Mouse (Mus musculus) thymus, adult 2 months (tissue): ENCODE results near the gene Gm21750. TPM values are rescaled to one million over a fixed set of nuclear protein-coding genes. Genes with fewer than 3 reads are reported as not detected.

ENCODE experiments used
- DNase-seq: peaks from one replicate; pipeline ENCODE4 v3.0.0; 2021
- H3K27ac ChIP-seq: fragments of 200-500 bp; 2 replicates; pipeline ENCODE4 v1.5.1; 2012; ENCODE audit warnings: low read length, control low read depth; ENCODE audit not compliant: control insufficient read depth, insufficient read depth
- H3K27me3 ChIP-seq: fragments of 200-500 bp; 2 replicates; pipeline ENCODE4 v1.6.1; 2012; ENCODE audit warnings: mild to moderate bottlenecking, low read length, moderate library complexity, mixed read lengths; ENCODE audit not compliant: control insufficient read depth, insufficient read depth
- H3K36me3 ChIP-seq: fragments of 200-500 bp; 2 replicates; pipeline ENCODE4 v1.6.1; 2012; ENCODE audit warnings: mild to moderate bottlenecking, low read length, moderate library complexity; ENCODE audit not compliant: control insufficient read depth, insufficient read depth
- H3K4me1 ChIP-seq: fragments of 200-500 bp; replicated peaks from 2 replicates; pipeline ENCODE4 v1.6.1; 2012; ENCODE audit warnings: low read length; ENCODE audit not compliant: control insufficient read depth, insufficient read depth
- H3K4me3 ChIP-seq: fragments of 200-500 bp; 2 replicates; pipeline ENCODE4 v1.5.1; 2012; ENCODE audit warnings: mild to moderate bottlenecking, low read length, control low read depth, moderate library complexity; ENCODE audit not compliant: control insufficient read depth, insufficient read depth
- CTCF ChIP-seq: fragments of 200-500 bp; IDR thresholded peaks from 2 replicates; pipeline ENCODE4 v1.5.1; 2012; ENCODE audit warnings: mild to moderate bottlenecking, control low read depth, low read length, moderate library complexity, borderline replicate concordance; ENCODE audit not compliant: control insufficient read depth, poor library complexity, insufficient read depth; ENCODE audit errors: extremely low read depth
- POLR2A ChIP-seq: fragments of 200-500 bp; IDR thresholded peaks from 2 replicates; pipeline ENCODE4 v1.6.1; 2012; ENCODE audit warnings: mild to moderate bottlenecking, low read length, control low read depth, moderate library complexity; ENCODE audit not compliant: control insufficient read depth, poor library complexity, insufficient read depth; ENCODE audit errors: extremely low read depth
- WGBS: fragments of 180-500 bp; shearing (Covaris S2); methylation state at CpG from one replicate; pipeline ENCODE4 v1.1.7; 2018; 5-methylcytosine and 5-hydroxymethylcytosine counted together
- polyA plus RNA-seq: library from polyadenylated mRNA; depleted of rRNA; stranded (reverse); fragments of >200 nt; gene quantifications from 2 replicates; pipeline ENCODE4 v1.2.3, GENCODE M21; 2012

Gm21750 gene
- polyA plus RNA-seq, 1 experiment = not detected

DNA sequence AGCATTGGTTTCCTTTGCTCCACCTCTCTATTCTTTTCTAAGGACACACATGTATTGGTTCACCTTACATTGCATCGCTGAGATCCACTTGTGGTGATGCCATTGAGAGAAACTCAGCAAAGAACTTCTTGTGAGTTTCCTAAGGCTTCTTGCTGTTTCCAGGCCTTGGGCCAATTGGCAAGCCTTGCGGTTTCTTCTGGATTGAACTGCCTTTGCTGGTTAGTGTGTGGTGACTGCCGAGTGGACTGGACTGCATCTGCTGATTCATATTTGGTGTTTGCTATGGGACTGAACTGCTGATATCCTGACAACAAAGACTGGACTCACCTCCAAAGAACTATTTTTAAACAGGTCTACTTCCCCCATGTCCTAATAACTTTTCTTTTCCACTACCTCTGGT lies 26.7 kb upstream of the Gm21750 start:
- Histone ChIP-seq H3K4me1 (no peaks in the 10 kb centered on the region), H3K36me3 (no peaks in the 10 kb centered on the region), H3K27me3 (no peaks in the 10 kb centered on the region), H3K27ac (no peak overlapping the region), H3K4me3 (no peak overlapping the region)
- DNase-seq = no peak
- TF ChIP-seq POLR2A (no peak), CTCF (no peak)
- 96% methylated on average over 3 of the region's 3 CpGs for WGBS

DNA sequence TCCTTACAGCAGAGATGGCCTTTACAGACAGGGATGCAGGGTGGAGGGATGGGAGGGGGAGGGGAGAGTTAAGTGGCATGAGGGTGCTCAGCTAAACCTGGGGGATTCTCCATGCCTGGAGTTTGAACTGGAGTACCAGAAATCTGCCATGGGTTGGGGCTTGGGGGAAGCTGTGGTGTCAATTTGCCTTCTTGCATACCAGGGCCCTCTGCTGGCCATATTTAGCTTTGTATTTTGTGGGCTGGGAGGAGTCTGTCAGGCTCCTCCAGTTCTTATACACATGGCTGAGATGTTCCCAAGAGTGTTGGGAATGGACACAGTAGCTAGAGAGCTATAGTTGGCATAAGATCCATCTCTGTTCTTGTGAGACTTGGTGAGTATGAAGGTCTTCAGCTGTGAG lies 23.6 kb upstream of the Gm21750 start:
- DNase-seq = peak; percentile 16
- Histone ChIP-seq H3K4me3 (no peak overlapping the region), H3K36me3 (no peaks in the 10 kb centered on the region), H3K4me1 (no peaks in the 10 kb centered on the region), H3K27me3 (no peaks in the 10 kb centered on the region), H3K27ac (no peak overlapping the region)
- TF ChIP-seq CTCF (no peak), POLR2A (no peak)

GRCm38 (mm10) chr14:73650179-73650578 lies 10.8 kb upstream of the Gm21750 start:
- H3K4me1 ChIP-seq = no peaks in the 10 kb centered on the region
- no peak for DNase-seq
- H3K4me3 ChIP-seq = no peak overlapping the region
- 91% methylated on average over 4 of the region's 4 CpGs for whole genome bisulfite sequencing
- no peaks in the 10 kb centered on the region for H3K36me3 ChIP-seq
- H3K27ac ChIP-seq = no peak overlapping the region
- H3K27me3 ChIP-seq = no peaks in the 10 kb centered on the region
- no peak for TF ChIP-seq POLR2A
- TF ChIP-seq CTCF = no peak

DNA sequence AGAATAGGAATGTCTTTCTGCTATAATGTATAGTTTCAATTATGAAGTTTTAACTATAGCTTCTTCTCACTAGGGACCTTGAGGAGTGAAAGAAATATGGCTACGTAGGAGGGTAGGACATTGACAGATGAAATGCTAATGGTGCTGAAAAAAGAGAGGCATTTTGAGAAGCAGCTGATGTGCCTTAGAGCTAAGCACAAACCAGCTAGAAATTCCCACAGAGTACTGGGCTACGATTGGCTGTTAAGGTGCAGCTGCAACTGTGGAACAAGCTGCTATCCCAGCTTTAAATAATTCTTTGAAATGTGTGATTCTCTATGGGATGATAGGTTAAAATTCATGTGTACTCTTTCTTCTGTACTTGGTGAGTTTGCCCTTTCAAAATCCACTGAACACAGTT lies 9.1 kb downstream of the Gm21750 start:
- Histone ChIP-seq H3K4me3 (no peak overlapping the region), H3K4me1 (no peaks in the 10 kb centered on the region), H3K36me3 (no peaks in the 10 kb centered on the region), H3K27me3 (no peaks in the 10 kb centered on the region), H3K27ac (no peak overlapping the region)
- no peak for TF ChIP-seq CTCF
- TF ChIP-seq POLR2A = no peak
- DNase-seq = no peak
- WGBS = 90% methylated on average over 2 of the region's 2 CpGs

DNA sequence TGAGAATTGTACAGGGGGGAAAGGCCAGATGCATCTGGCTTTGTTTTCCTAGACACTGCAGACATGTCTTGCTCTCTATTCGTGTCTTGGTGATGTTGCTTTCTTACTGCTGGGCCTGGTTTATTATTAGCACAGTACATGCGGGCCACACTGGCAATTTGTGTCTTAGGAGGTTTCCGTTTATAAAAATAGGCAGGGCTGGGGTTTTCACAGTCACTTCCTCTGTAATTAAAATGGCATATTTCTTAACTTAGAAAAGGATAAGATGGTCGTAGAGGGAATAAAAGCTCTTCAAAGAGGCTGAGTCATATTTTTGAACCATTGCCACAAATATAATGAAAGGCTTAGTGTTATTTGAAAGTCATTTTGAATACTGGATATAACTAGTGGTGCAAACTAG lies 26.7 kb downstream of the Gm21750 start:
- H3K36me3 ChIP-seq = no peaks in the 10 kb centered on the region
- WGBS = 7% methylated on average over 4 of the region's 4 CpGs
- no peak overlapping the region for H3K4me3 ChIP-seq
- H3K27me3 ChIP-seq = no peaks in the 10 kb centered on the region
- no peak for TF ChIP-seq POLR2A
- TF ChIP-seq CTCF = no peak
- DNase-seq = no peak
- no peaks in the 10 kb centered on the region for H3K4me1 ChIP-seq
- no peak overlapping the region for H3K27ac ChIP-seq

DNA sequence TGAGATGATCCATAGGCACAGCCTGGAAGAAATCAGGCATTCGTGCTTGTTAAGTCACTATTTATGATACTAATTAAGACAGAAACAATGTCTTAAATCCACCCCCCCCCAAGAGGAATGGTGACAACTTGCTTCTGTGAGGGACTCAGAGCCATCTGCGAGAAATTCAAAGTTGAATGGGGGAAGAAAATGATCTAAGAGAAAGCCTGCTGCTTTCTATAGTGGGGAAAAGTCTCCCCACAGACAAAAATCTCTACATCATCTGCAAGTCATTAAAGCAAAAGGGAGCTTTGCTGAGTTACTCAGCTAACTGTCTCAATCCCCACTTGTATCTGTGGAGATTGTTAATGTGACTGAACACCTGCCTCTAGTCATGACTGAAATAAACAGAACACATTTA lies 27.4 kb downstream of the Gm21750 start:
- WGBS = 84% methylated on average over 2 of the region's 2 CpGs
- TF ChIP-seq CTCF (no peak), POLR2A (no peak)
- no peaks in the 10 kb centered on the region for H3K27me3 ChIP-seq
- DNase-seq = no peak
- no peak overlapping the region for H3K27ac ChIP-seq
- no peaks in the 10 kb centered on the region for H3K4me1 ChIP-seq
- H3K36me3 ChIP-seq = no peaks in the 10 kb centered on the region
- H3K4me3 ChIP-seq = no peak overlapping the region

DNA sequence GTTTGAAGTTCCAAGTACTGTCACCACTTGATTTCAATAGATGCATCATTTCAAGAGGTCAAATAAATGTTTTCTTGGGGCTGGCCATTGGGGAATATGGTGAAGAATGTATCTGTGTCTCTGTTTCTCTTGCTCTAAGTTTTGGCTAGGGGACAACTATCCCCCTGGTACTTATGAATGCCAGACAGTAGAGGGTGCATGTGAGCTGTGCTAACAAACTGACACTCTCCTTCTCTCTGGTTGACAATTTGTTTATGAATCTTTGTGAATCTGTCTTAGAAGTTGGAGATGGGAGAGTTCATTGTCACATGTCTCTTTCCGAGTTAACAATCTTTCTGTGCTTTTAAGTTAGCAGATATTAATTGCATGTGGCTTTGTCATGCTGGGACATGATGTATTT lies 39.2 kb downstream of the Gm21750 start:
- H3K36me3 ChIP-seq = no peaks in the 10 kb centered on the region
- DNase-seq = no peak
- WGBS = 66% methylated on average over 1 of the region's 1 CpGs
- no peaks in the 10 kb centered on the region for H3K4me1 ChIP-seq
- H3K27ac ChIP-seq = no peak overlapping the region
- no peak overlapping the region for H3K4me3 ChIP-seq
- no peak for TF ChIP-seq CTCF
- TF ChIP-seq POLR2A = no peak
- H3K27me3 ChIP-seq = no peaks in the 10 kb centered on the region
